Comparison of ENCODE assay signal across 28 mouse cellular contexts in the genomic region with DNA sequence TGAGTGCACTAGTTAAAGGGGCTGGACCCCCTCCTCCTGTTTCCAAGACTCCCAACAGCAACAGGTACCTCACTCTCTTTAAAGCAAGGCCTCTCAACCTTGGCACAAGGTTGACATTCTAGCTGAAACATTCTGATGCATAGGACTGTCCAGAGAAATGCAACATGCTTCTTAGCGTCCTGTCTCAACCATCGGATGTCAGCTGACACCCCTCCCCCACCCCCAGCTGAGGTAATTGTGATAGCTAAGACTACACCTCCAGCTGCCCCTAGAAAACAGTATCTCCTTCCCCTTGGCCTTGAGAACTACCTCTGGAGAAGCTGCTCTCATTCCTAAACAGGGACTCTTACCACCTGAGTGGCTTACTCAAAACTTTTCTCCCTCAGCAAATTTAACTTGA. TPM values are rescaled to one million over a fixed set of nuclear protein-coding genes. Genes with fewer than 3 reads are reported as not detected.
A peak's percentile ranks its signal among the peaks of the same experiment; 100 is the strongest.
DNase-seq lines count a peak whose midpoint lies in the region; ATAC-seq and TF ChIP-seq lines count a peak whose summit lies in the region.
"Had no signal": no experiment of that assay in that cellular context is flagged by ENCODE, and none has a peak within 500 bp of the region (broad histone marks: within the 10 kb centered on the region; RNA-seq: fewer than 3 reads in every experiment).

No protein-coding gene starts in this region.

- H3K4me3 ChIP-seq in CH12.LX (replicated peaks in 1 of 3; ENCODE audit: low read depth in 2 of 3, low read length in 2 of 3, poor library complexity in 1 of 3) (no peak overlapping the region), ES-Bruce4 (ENCODE audit: low read depth, low read length) (no peak overlapping the region)
- H3K4me3 ChIP-seq in liver, postnatal 0 days (ENCODE audit: low read depth, low read length): no peak overlapping the region
- H3K4me3 ChIP-seq: embryonic facial prominence, embryonic 10.5 days; embryonic facial prominence, embryonic 12.5 days; forebrain, embryonic 12.5 days; forebrain, embryonic 15.5 days had no signal

- TF ChIP-seq POLR2A in CH12.LX (IDR thresholded peaks at IDR 0.05; ENCODE audit: low read depth, low read length) (no peak), ES-Bruce4 (IDR thresholded peaks at IDR 0.05; ENCODE audit: insufficient read depth, low read length) (no peak)

- no peaks in the 10 kb centered on the region for H3K36me3 ChIP-seq in CH12.LX (replicated peaks in 1 of 2; ENCODE audit: control insufficient read depth in 1 of 2, insufficient read depth in 1 of 2, low read length in 1 of 2)
- H3K36me3 ChIP-seq in ES-Bruce4 (ENCODE audit: control insufficient read depth, insufficient read depth, low read length, poor library complexity, severe bottlenecking): no peaks in the 10 kb centered on the region
- no peaks in the 10 kb centered on the region for H3K36me3 ChIP-seq in liver, postnatal 0 days (replicated peaks; ENCODE audit: insufficient read depth, low read length)
- H3K36me3 ChIP-seq: embryonic facial prominence, embryonic 10.5 days; embryonic facial prominence, embryonic 12.5 days; forebrain, embryonic 12.5 days; forebrain, embryonic 15.5 days; G1E had no signal

- peaks cover 2% of the 10 kb centered on the region for H3K9me3 ChIP-seq in CH12.LX (replicated peaks; ENCODE audit: low read length)
- H3K9me3 ChIP-seq in ES-Bruce4 (replicated peaks; ENCODE audit: control insufficient read depth, insufficient read depth, low read length, poor library complexity, severe bottlenecking): no peaks in the 10 kb centered on the region
- no peaks in the 10 kb centered on the region for H3K9me3 ChIP-seq in liver, postnatal 0 days (ENCODE audit: low read length)
- H3K9me3 ChIP-seq: embryonic facial prominence, embryonic 12.5 days; forebrain, embryonic 12.5 days; forebrain, embryonic 15.5 days had no signal

- in situ Hi-C loops in CH12.LX (cut with MboI; ENCODE audit: low pct_ligation_motif_present, low pct_unique_long_range_greater_than_20kb, low sequenced_read_pairs): no loop called here

- H3K4me1 ChIP-seq in CH12.LX (ENCODE audit: control insufficient read depth in 1 of 2, insufficient read depth in 2 of 2): peaks cover 0 to 15% of the 10 kb centered on the region in 2 experiments; a peak in 3 of 4 replicates
- H3K4me1 ChIP-seq in ES-Bruce4 (ENCODE audit: control insufficient read depth, insufficient read depth, low read length): no peaks in the 10 kb centered on the region
- no peaks in the 10 kb centered on the region for H3K4me1 ChIP-seq in liver, postnatal 0 days (ENCODE audit: insufficient read depth)
- H3K4me1 ChIP-seq: forebrain, embryonic 15.5 days had no signal

- TF ChIP-seq CTCF in CH12.LX (conservative IDR thresholded peaks at IDR 0.05 in 1 of 2, IDR thresholded peaks at IDR 0.05 in 1 of 2; ENCODE audit: low read depth in 2 of 2, low read length in 2 of 2) (no peak), ES-Bruce4 (IDR thresholded peaks at IDR 0.05; ENCODE audit: low read depth, low read length) (no peak)
- TF ChIP-seq CTCF in liver, postnatal 0 days (IDR thresholded peaks at IDR 0.05; ENCODE audit: low read depth): no peak

- no peak for TF ChIP-seq RAD21 in CH12.LX (IDR thresholded peaks at IDR 0.05; ENCODE audit: low read depth, low read length)

- ATAC-seq in liver, postnatal 0 days: no peak
- ATAC-seq: activated CD4-positive, CD25-positive, alpha-beta regulatory T cell, adult 4 months; forebrain, embryonic 15.5 days; forebrain, postnatal 0 days; Patski had no signal

- dilution Hi-C loops in CH12.LX (cut with MboI; ENCODE audit: extremely low pct_ligation_motif_present, extremely low pct_unique_long_range_greater_than_20kb, low sequenced_read_pairs): no loop called here

- H3K27me3 ChIP-seq in CH12.LX (replicated peaks) (no peaks in the 10 kb centered on the region), ES-Bruce4 (ENCODE audit: control insufficient read depth, insufficient read depth, low read length, poor library complexity, severe bottlenecking) (no peaks in the 10 kb centered on the region; the same call in 1 of the 2 replicates)
- H3K27me3 ChIP-seq in liver, postnatal 0 days (ENCODE audit: insufficient read depth, low read length): no peaks in the 10 kb centered on the region
- H3K27me3 ChIP-seq: embryonic facial prominence, embryonic 12.5 days; forebrain, embryonic 15.5 days had no signal

- TF ChIP-seq EP300 in CH12.LX (IDR thresholded peaks at IDR 0.05; ENCODE audit: low read length) (no peak), ES-Bruce4 (IDR thresholded peaks at IDR 0.05; ENCODE audit: insufficient read depth, low read depth, low read length) (0 out of 2 replicates have a peak, but pooled peaks have one; percentile 17)
- no peak for TF ChIP-seq EP300 in liver, postnatal 0 days (IDR thresholded peaks at IDR 0.05; ENCODE audit: low read depth)

- H3K9ac ChIP-seq in CH12.LX (ENCODE audit: insufficient read depth, low read depth) (no peak overlapping the region), ES-Bruce4 (ENCODE audit: low read depth, poor library complexity, severe bottlenecking) (no peak overlapping the region)
- H3K9ac ChIP-seq in liver, postnatal 0 days (replicated peaks): no peak overlapping the region
- H3K9ac ChIP-seq: embryonic facial prominence, embryonic 12.5 days; forebrain, embryonic 12.5 days; forebrain, embryonic 15.5 days; forebrain, postnatal 0 days had no signal

- intact Hi-C loops in heart, postnatal 25 days (cut with DNase I): no loop called here

- no peak overlapping the region for H3K4me2 ChIP-seq in CH12.LX (ENCODE audit: insufficient read depth, low read depth, poor library complexity, severe bottlenecking)
- H3K4me2 ChIP-seq in liver, postnatal 0 days (ENCODE audit: low read depth, low read length): no peak overlapping the region
- H3K4me2 ChIP-seq: embryonic facial prominence, embryonic 12.5 days; forebrain, embryonic 12.5 days; forebrain, embryonic 15.5 days had no signal

- DNase-seq in heart, adult 11 months: peak; percentile 46
- no peak for DNase-seq in heart, postnatal 25 days (ENCODE audit: low spot score)
- DNase-seq in CH12.LX (ENCODE audit: extremely low read depth) (peak; percentile 17), R1 (ENCODE audit: low read depth, low spot score) (peak; percentile 54)
- DNase-seq in thymus, postnatal 0 days (ENCODE audit: low spot score): no peak
- DNase-seq in lung, postnatal 4 days: no peak
- DNase-seq in liver, postnatal 0 days: no peak
- DNase-seq: adrenal gland, adult 8-10 months; adrenal gland, postnatal 14 days; adrenal gland, postnatal 36 days; cerebellum, adult 11-12 months; cerebellum, adult 2 months; cerebellum, adult 9-10 months; cerebellum, postnatal 10 days; cerebellum, postnatal 25 days; forebrain, postnatal 0 days had no signal

- H3K27ac ChIP-seq in CH12.LX (ENCODE audit: insufficient read depth, low read depth) (no peak overlapping the region), ES-Bruce4 (ENCODE audit: insufficient read depth, low read length) (no peak overlapping the region)
- H3K27ac ChIP-seq in liver, postnatal 0 days (ENCODE audit: low read depth): no peak overlapping the region
- H3K27ac ChIP-seq: embryonic facial prominence, embryonic 10.5 days; embryonic facial prominence, embryonic 12.5 days; forebrain, embryonic 12.5 days; forebrain, embryonic 15.5 days had no signal

- H3K79me2 ChIP-seq in CH12.LX (replicated peaks; ENCODE audit: control insufficient read depth, extremely low read depth, insufficient read depth, poor library complexity, severe bottlenecking): no peaks in the 10 kb centered on the region

- WGBS in liver, postnatal 0 days (ENCODE audit: insufficient replicate concordance): 39% methylated on average over 2 of the region's 2 CpGs

RNA-seq across cellular contexts. Expression of a gene that starts 1.2 kb away (rescaled TPM):
- not detected for total RNA-seq in heart, postnatal 25 days (2021)
- total RNA-seq in CH12.LX (2012; rRNA removed) (not detected in 2 replicates), CH12.LX (2014; rRNA removed) (not detected in 2 replicates)
- polyA plus RNA-seq in CH12.LX (2012; ENCODE audit: insufficient read length, low read depth) (not detected in 2 replicates), ES-Bruce4 (2011; ENCODE audit: insufficient read depth, insufficient read length, low read depth, missing spikeins) (not detected in 2 replicates)
- not detected in 2 replicates for polyA plus RNA-seq in thymus, postnatal 0 days (2015; fragmentation: Nextera tagmentation; extraction: Ambion mirVana)
- polyA plus RNA-seq in liver, postnatal 0 days (2015; fragmentation: Nextera tagmentation; extraction: Ambion mirVana): not detected in 2 replicates
- total RNA-seq: adrenal gland, adult 18-20 months; adrenal gland, postnatal 14 days; adrenal gland, postnatal 36 days; forebrain, postnatal 0 days had no signal
- polyA plus RNA-seq: activated CD4-positive, CD25-positive, alpha-beta regulatory T cell, adult 4 months; C2C12; cerebellum, adult 2 months; cortical plate, adult 2 months; forebrain, embryonic 12.5 days; forebrain, embryonic 15.5 days; forebrain, postnatal 0 days; G1E; Patski had no signal

RNA-seq across cellular contexts. Expression of a gene that starts 11.1 kb away (rescaled TPM):
- total RNA-seq in heart, postnatal 25 days (2021): not detected
- not detected in 2 replicates for total RNA-seq in CH12.LX (2012; rRNA removed)
- not detected in 2 replicates for total RNA-seq in CH12.LX (2014; rRNA removed)
- polyA plus RNA-seq in CH12.LX (2012; ENCODE audit: insufficient read length, low read depth): not detected in 2 replicates
- polyA plus RNA-seq in ES-Bruce4 (2011; ENCODE audit: insufficient read depth, insufficient read length, low read depth, missing spikeins): not detected in 2 replicates
- polyA plus RNA-seq in thymus, postnatal 0 days (2015; fragmentation: Nextera tagmentation; extraction: Ambion mirVana): not detected in 2 replicates
- polyA plus RNA-seq in liver, postnatal 0 days (2015; fragmentation: Nextera tagmentation; extraction: Ambion mirVana): not detected in 2 replicates
- total RNA-seq: adrenal gland, adult 18-20 months; adrenal gland, postnatal 14 days; adrenal gland, postnatal 36 days; forebrain, postnatal 0 days had no signal
- polyA plus RNA-seq: activated CD4-positive, CD25-positive, alpha-beta regulatory T cell, adult 4 months; C2C12; cerebellum, adult 2 months; cortical plate, adult 2 months; embryonic facial prominence, embryonic 10.5 days; embryonic facial prominence, embryonic 14.5 days; forebrain, embryonic 12.5 days; forebrain, embryonic 15.5 days; forebrain, postnatal 0 days; G1E; Patski had no signal

RNA-seq across cellular contexts. Expression of a gene that starts 19.6 kb away (rescaled TPM):
- total RNA-seq in heart, postnatal 25 days (2021): not detected
- total RNA-seq in CH12.LX (2012; rRNA removed) (not detected in 2 replicates), CH12.LX (2014; rRNA removed) (not detected in 2 replicates)
- polyA plus RNA-seq in CH12.LX (2012; ENCODE audit: insufficient read length, low read depth) (not detected in 2 replicates), ES-Bruce4 (2011; ENCODE audit: insufficient read depth, insufficient read length, low read depth, missing spikeins) (not detected in 2 replicates)
- polyA plus RNA-seq in thymus, postnatal 0 days (2015; fragmentation: Nextera tagmentation; extraction: Ambion mirVana): 0.39 and 0.72 TPM in 2 replicates
- polyA plus RNA-seq in liver, postnatal 0 days (2015; fragmentation: Nextera tagmentation; extraction: Ambion mirVana): not detected in 2 replicates
- total RNA-seq: forebrain, postnatal 0 days had no signal
- polyA plus RNA-seq: C2C12; cerebellum, adult 2 months; cortical plate, adult 2 months; forebrain, embryonic 15.5 days; forebrain, postnatal 0 days; G1E; Patski had no signal

RNA-seq across cellular contexts. Expression of a gene that starts 21.3 kb away (rescaled TPM):
- total RNA-seq in heart, postnatal 25 days (2021): not detected
- total RNA-seq in CH12.LX (2012; rRNA removed) (not detected in 2 replicates), CH12.LX (2014; rRNA removed) (not detected in 2 replicates)
- polyA plus RNA-seq in CH12.LX (2012; ENCODE audit: insufficient read length, low read depth) (not detected in 2 replicates), ES-Bruce4 (2011; ENCODE audit: insufficient read depth, insufficient read length, low read depth, missing spikeins) (not detected in 2 replicates)
- 0.36 and 0.37 TPM in 2 replicates for polyA plus RNA-seq in thymus, postnatal 0 days (2015; fragmentation: Nextera tagmentation; extraction: Ambion mirVana)
- polyA plus RNA-seq in liver, postnatal 0 days (2015; fragmentation: Nextera tagmentation; extraction: Ambion mirVana): not detected in 2 replicates
- total RNA-seq: adrenal gland, adult 18-20 months; adrenal gland, adult 8-10 months; adrenal gland, postnatal 14 days; adrenal gland, postnatal 36 days; forebrain, postnatal 0 days; G1E had no signal
- polyA plus RNA-seq: activated CD4-positive, CD25-positive, alpha-beta regulatory T cell, adult 4 months; C2C12; cerebellum, adult 2 months; cortical plate, adult 2 months; embryonic facial prominence, embryonic 10.5 days; embryonic facial prominence, embryonic 14.5 days; forebrain, embryonic 12.5 days; forebrain, embryonic 15.5 days; forebrain, postnatal 0 days; G1E; Patski had no signal

RNA-seq across cellular contexts. Expression of a gene that starts 29.9 kb away (rescaled TPM):
- not detected for total RNA-seq in heart, postnatal 25 days (2021)
- total RNA-seq in CH12.LX (2012; rRNA removed) (not detected in 2 replicates), CH12.LX (2014; rRNA removed) (not detected in 2 replicates)
- polyA plus RNA-seq in CH12.LX (2012; ENCODE audit: insufficient read length, low read depth) (not detected in 2 replicates), ES-Bruce4 (2011; ENCODE audit: insufficient read depth, insufficient read length, low read depth, missing spikeins) (not detected in 2 replicates)
- polyA plus RNA-seq in thymus, postnatal 0 days (2015; fragmentation: Nextera tagmentation; extraction: Ambion mirVana): not detected in 2 replicates
- not detected in 2 replicates for polyA plus RNA-seq in liver, postnatal 0 days (2015; fragmentation: Nextera tagmentation; extraction: Ambion mirVana)
- total RNA-seq: adrenal gland, adult 18-20 months; adrenal gland, adult 8-10 months; adrenal gland, postnatal 14 days; adrenal gland, postnatal 36 days; forebrain, postnatal 0 days; G1E had no signal
- polyA plus RNA-seq: activated CD4-positive, CD25-positive, alpha-beta regulatory T cell, adult 4 months; C2C12; cerebellum, adult 2 months; cortical plate, adult 2 months; embryonic facial prominence, embryonic 10.5 days; embryonic facial prominence, embryonic 14.5 days; forebrain, embryonic 12.5 days; forebrain, embryonic 15.5 days; G1E; Patski had no signal

Comparison
In these comparisons a context has a peak if more than half of its experiments do, and no peak if none do; other contexts are left out.
1. DNase-seq: peak in heart, adult 11 months (single experiment), CH12.LX (single experiment) and R1 (single experiment); none in heart, postnatal 25 days (single experiment), thymus, postnatal 0 days (single experiment), lung, postnatal 4 days (0 of 2) and liver, postnatal 0 days (single experiment).